Mouse (Mus musculus) liver, embryonic 14.5 days (tissue): ENCODE data around the gene Slc7a8. TPM values are rescaled to one million over a fixed set of nuclear protein-coding genes. Genes with fewer than 3 reads are reported as not detected.

Experiments
- ATAC-seq: fragments of 200-750 bp; cut with Nextera tagmentation; 2 replicates; pipeline ENCODE4 v1.8.0; 2017; ENCODE audit warnings: moderate number of reproducible peaks, mild to moderate bottlenecking, moderate library complexity; ENCODE audit not compliant: insufficient read depth
- DNase-seq, 3 experiments: peaks; one replicate each; pipeline ENCODE4 v3.0.0-alpha.2; 2012 to 2013; ENCODE audit warnings: low read depth in 3 of 3, low spot score in 3 of 3
- H3K27ac ChIP-seq: fragments of 300-500 bp; sonication (generic); 2 replicates; pipeline ENCODE4 v1.5.1; 2014; ENCODE audit warnings: moderate library complexity, mild to moderate bottlenecking, control low read depth, inconsistent platforms
- H3K27me3 ChIP-seq: fragments of 300-500 bp; sonication (generic); 2 replicates; pipeline ENCODE4 v1.6.1; 2014; ENCODE audit warnings: mild to moderate bottlenecking, low read length, moderate library complexity; ENCODE audit not compliant: control insufficient read depth, insufficient read depth
- H3K36me3 ChIP-seq: fragments of 300-500 bp; sonication (generic); replicated peaks from 2 replicates; pipeline ENCODE4 v1.6.1; 2014; ENCODE audit warnings: low read depth; ENCODE audit not compliant: control insufficient read depth, insufficient read depth
- H3K4me1 ChIP-seq, 2 experiments: fragments of 200-500 bp in 1 of 2; fragments of 300-500 bp in 1 of 2; sonication (generic) in 1 of 2; replicated peaks; 2 replicates each; pipeline ENCODE4 v1.6.1; 2012 to 2014; ENCODE audit warnings: antibody characterized with exemption in 1 of 2, inconsistent platforms in 1 of 2, low read length in 1 of 2; ENCODE audit not compliant: control insufficient read depth in 2 of 2, insufficient read depth in 2 of 2
- H3K4me2 ChIP-seq: fragments of 300-500 bp; sonication (generic); 2 replicates; pipeline ENCODE4 v1.6.1; 2014; ENCODE audit warnings: low read depth, mild to moderate bottlenecking, control low read depth, moderate library complexity
- H3K4me3 ChIP-seq, 2 experiments: fragments of 200-500 bp in 1 of 2; fragments of 300-500 bp in 1 of 2; sonication (generic) in 1 of 2; 2 replicates each; pipeline ENCODE4 v1.5.1; 2012 to 2014; ENCODE audit warnings: low read depth in 2 of 2, low read length in 2 of 2, mild to moderate bottlenecking in 2 of 2, control low read depth in 1 of 2, inconsistent platforms in 1 of 2, moderate library complexity in 1 of 2; ENCODE audit not compliant: insufficient read depth in 1 of 2
- H3K9ac ChIP-seq: fragments of 300-500 bp; sonication (generic); replicated peaks from 2 replicates; pipeline ENCODE4 v1.6.1; 2014; ENCODE audit warnings: mild to moderate bottlenecking, control low read depth, moderate library complexity
- H3K9me3 ChIP-seq: fragments of 300-500 bp; sonication (generic); 2 replicates; pipeline ENCODE4 v1.6.1; 2016; ENCODE audit warnings: low read length, mixed read lengths; ENCODE audit not compliant: control insufficient read depth
- CTCF ChIP-seq: IDR thresholded peaks from 2 replicates; pipeline ENCODE4 v1.5.1; 2016; ENCODE audit warnings: antibody characterized with exemption, low read depth, control low read depth
- EP300 ChIP-seq: IDR thresholded peaks from 2 replicates; pipeline ENCODE4 v1.6.1; 2016; ENCODE audit warnings: antibody characterized with exemption, low read depth
- WGBS: fragments of 180-500 bp; shearing (Covaris S2); extraction: QIAGEN DNeasy Blood & Tissue Kit; methylation state at CpG from one replicate; pipeline ENCODE4 v1.1.7; 2014; ENCODE audit not compliant: insufficient replicate concordance; 5-methylcytosine and 5-hydroxymethylcytosine counted together
- polyA plus RNA-seq, 2 experiments: library from polyadenylated mRNA; depleted of rRNA in 1 of 2; stranded (reverse) in 1 of 2; unstranded in 1 of 2; fragments of >200 nt; fragmentation: Nextera tagmentation in 1 of 2; extraction: Ambion mirVana in 1 of 2; gene quantifications; 2 replicates each; pipeline versions ENCODE4 v1.2.1 to v1.2.3; 2012 to 2014

Gene Slc7a8
- polyA plus RNA-seq, 2 experiments: 3.3 to 3.7 TPM

DNA sequence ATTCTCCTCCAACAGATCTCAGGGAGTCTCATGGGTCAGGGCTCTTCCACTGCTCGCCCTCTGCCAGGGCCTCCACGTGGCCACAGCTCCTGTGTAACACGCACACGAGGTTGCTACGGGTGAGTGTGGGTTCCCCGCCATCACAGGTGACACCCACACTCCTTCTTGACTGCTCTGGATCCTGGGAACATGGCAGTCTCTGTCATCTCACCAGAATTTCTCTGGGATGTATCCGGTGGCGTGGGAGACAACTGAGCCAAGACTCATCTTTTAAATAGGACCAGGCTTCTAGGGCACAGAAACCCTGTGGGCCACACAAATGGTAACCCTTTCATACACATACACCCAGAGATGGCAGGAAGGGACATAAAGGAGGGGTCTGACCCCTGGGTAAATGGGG is 49.5 kb downstream of the Slc7a8 start:
- Histone ChIP-seq H3K9me3 (no peaks in the 10 kb centered on the region), H3K27me3 (no peaks in the 10 kb centered on the region), H3K4me3 (no peak overlapping the region), H3K9ac (no peak overlapping the region), H3K4me1 (no peaks in the 10 kb centered on the region), H3K27ac (no peak overlapping the region), H3K4me2 (no peak overlapping the region), H3K36me3 (no peaks in the 10 kb centered on the region)
- WGBS: 66% methylated on average over 8 of the region's 8 CpGs
- TF ChIP-seq EP300: no peak
- no peak for TF ChIP-seq CTCF
- DNase-seq: no peak
- ATAC-seq: no peak

GRCm38 (mm10) chr14:54730305-54730704 is 51.4 kb downstream of the Slc7a8 start:
- WGBS: 77% methylated on average over 6 of the region's 6 CpGs
- no peak for DNase-seq
- no peak overlapping the region for H3K27ac ChIP-seq
- TF ChIP-seq EP300 (no peak), CTCF (no peak)
- H3K9ac ChIP-seq: no peak overlapping the region
- H3K4me2 ChIP-seq: no peak overlapping the region
- H3K27me3 ChIP-seq: no peaks in the 10 kb centered on the region
- H3K4me1 ChIP-seq: no peaks in the 10 kb centered on the region
- H3K4me3 ChIP-seq: no peak overlapping the region
- no peak for ATAC-seq
- H3K36me3 ChIP-seq: no peaks in the 10 kb centered on the region
- H3K9me3 ChIP-seq: no peaks in the 10 kb centered on the region

DNA sequence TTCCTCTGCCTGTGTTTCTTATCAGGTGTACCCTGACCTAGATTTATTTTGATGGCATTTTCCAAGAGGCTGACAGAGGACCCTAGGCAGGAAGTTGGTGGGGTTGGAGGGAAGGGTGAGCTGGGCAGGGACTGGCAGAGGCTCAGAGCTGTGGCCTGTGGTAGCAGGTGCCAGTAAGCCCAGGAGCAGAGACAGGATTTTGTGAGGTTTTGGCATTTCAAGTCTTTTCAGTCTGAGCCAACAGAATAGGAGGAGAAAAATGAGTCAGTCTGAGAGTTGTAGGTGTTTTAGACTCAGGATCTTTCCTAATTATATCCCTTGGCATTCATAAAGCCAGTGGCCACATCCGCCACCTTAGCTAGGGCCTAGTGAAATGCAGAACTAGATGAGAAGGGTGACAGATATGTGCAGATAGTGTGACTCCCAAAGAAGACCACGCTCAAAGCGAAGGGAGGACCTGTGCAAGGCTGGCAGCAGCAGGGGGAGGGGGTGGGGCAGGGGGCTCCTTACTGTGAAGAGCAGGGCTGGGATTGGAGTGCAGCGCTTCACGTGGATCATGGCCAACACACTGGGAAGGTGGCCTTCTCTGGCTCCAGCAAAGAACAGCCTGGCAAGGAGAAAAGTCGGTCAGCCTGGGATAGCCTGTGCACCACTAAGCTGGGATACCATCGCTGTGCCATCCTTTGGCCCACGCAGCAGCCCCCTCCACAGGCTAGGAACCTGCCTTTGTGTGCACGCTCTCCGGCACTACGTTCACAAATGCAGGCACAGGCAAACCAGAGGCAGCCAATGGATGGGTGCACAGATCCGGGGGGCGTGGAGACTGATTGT is 52.7 kb downstream of the Slc7a8 start:
- H3K9ac ChIP-seq: no peak overlapping the region
- ATAC-seq: no peak

DNA sequence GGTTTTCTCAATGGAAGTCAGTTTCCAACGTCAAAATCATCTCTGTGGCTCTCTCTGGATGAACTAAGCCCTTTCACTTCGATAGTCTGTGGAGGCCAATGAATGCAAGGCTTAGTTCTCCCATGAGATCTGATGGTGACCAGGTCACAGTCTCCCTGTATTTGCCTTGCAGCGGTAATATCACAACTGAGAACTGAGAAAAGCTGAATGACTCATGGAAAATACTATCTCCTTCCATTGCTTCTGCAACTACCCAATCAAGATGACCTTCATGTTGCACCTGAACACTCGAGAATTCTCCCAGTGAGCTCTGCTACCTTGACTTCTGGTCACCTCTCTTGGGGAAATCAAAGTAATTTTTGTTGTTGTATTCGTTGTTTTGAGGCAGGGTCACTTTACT is 54.2 kb downstream of the Slc7a8 start:
- H3K36me3 ChIP-seq: no peaks in the 10 kb centered on the region
- H3K9ac ChIP-seq: no peak overlapping the region
- ATAC-seq (no peak), DNase-seq (no peak)
- H3K4me1 ChIP-seq: no peaks in the 10 kb centered on the region
- no peak overlapping the region for H3K4me3 ChIP-seq
- H3K27me3 ChIP-seq: no peaks in the 10 kb centered on the region
- TF ChIP-seq EP300: no peak
- TF ChIP-seq CTCF: no peak
- 55% methylated on average over 5 of the region's 5 CpGs for WGBS
- H3K27ac ChIP-seq: no peak overlapping the region
- no peaks in the 10 kb centered on the region for H3K9me3 ChIP-seq
- H3K4me2 ChIP-seq: no peak overlapping the region

More for the DNA sequence above, 52.7 kb downstream of the Slc7a8 start:
- TF ChIP-seq CTCF: no peak
- Histone ChIP-seq H3K4me2 (no peak overlapping the region), H3K27me3 (no peaks in the 10 kb centered on the region), H3K27ac (no peak overlapping the region), H3K36me3 (no peaks in the 10 kb centered on the region), H3K4me3 (no peak overlapping the region), H3K9me3 (no peaks in the 10 kb centered on the region), H3K4me1 (no peaks in the 10 kb centered on the region)
- WGBS: 64% methylated on average over 13 of the region's 13 CpGs
- DNase-seq: no peak

DNA sequence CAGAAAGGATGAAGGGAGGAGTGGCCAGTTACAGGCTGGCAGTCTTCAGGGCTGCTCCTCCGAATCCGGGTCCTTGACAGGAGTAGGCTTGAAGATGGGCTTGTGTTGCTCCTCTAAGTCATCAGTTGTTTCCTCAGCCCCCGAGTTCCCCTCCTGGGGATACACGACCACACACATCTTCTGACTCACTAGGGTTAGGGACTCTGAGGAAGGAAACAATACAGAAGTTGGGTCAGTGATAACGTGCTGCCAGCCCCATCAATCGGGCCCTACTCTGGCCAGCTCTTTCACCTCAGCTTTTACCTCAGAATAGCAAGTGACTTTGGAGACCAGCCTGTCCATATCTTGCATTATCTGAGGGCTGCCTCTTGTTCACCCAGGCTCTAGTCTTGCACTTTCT is 57.7 kb downstream of the Slc7a8 start:
- Histone ChIP-seq H3K9me3 (no peaks in the 10 kb centered on the region), H3K36me3 (no peaks in the 10 kb centered on the region), H3K9ac (no peak overlapping the region), H3K27ac (no peak overlapping the region), H3K4me2 (no peak overlapping the region), H3K27me3 (no peaks in the 10 kb centered on the region), H3K4me3 (no peak overlapping the region), H3K4me1 (no peaks in the 10 kb centered on the region)
- DNase-seq (no peak), ATAC-seq (no peak)
- TF ChIP-seq CTCF: no peak
- WGBS: 20% methylated on average over 6 of the region's 6 CpGs
